Mouse (Mus musculus): ENCODE measurements around the gene Cwc27.

DNA sequence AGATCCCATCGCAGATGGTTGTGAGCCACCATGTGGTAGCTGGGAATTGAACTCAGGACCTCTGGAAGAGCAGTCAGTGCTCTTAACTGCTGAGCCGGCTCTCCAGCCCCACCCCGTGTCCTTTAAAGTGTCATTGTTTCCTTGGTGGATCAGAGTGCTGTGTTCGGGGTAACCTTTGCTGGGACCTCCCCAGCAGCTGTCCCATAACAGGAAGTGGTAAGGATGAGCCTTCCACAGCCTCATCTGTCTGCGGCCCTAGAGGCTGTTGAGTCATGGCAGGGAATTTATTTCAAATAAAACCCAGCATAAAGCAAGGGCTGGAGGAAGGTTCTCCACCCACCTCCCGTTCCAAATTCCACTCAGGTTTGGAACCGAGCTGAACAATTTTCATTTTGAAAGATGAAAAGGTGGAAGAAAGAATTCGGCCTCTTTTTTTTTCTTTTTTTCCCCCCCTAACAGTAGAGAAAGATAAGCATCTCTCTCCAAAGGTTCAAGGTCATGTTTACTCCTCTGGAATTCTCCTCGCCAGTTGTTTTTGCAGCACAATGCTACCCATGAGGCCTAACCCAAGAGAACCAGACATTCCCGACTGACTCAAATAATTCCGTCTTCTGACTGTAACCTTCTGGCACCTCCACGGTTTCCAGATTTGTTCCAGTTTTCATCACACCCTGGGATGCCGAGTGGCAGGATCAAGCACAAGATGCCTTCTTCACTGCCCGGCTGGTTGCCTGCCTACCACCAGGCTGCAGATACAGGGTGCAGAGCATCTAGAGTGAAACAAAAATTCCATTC is 210.0 kb downstream of the Cwc27 start:
- TF ChIP-seq CTCF (IDR thresholded peaks at IDR 0.05), result no peak
- no peak for TF ChIP-seq EP300 (IDR thresholded peaks at IDR 0.05)

Measured in lung, postnatal 0 days (tissue).